Mouse (Mus musculus) spleen, postnatal 4 days (tissue): Measurements from ENCODE around the gene Usp19.

ENCODE experiments used
- DNase-seq, 2 experiments: peaks; one replicate each; pipeline ENCODE4 v3.0.0; 2022; ENCODE audit warnings: low spot score in 2 of 2

The Usp19 gene

DNA sequence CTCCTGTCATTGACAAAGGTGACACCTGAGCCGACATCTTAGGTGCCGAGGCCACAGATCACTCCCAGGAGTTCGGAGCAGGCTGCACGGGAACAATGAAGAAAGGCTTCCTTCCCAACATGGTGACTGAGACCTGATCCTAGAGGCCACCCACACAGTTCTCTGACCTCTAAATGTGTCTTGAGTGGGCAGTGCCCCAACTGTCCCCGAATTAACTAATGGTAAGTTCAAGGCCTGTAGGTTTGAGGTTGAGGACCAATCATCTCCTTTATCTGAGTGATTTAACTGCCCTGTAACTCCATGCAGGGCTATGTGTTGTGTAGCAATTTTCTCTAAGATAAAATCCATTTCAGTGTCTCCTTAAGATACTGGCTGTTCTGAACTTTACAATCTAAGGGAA is 21.0 kb upstream of the Usp19 start:
- no peak for DNase-seq

DNA sequence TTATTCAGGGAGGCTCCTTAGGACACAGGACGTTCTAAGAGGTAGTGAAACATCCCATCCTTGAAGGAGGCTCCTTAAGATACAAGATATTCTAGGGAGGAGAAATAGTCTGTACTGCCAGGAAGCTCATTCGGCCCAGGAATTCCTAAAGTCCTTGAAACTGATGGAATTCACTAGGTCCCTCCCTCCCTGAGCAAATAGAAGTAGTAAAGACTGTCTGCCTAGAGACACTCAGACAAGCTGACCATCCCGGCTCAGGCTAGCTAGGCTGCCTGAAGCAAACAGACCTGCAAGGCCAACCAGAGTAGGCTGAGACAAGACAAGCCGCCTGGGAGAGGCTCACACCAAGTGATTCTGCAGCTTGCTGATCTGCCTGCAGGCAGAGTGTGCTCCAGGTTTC is 20.6 kb upstream of the Usp19 start:
- DNase-seq, result no peak

DNA sequence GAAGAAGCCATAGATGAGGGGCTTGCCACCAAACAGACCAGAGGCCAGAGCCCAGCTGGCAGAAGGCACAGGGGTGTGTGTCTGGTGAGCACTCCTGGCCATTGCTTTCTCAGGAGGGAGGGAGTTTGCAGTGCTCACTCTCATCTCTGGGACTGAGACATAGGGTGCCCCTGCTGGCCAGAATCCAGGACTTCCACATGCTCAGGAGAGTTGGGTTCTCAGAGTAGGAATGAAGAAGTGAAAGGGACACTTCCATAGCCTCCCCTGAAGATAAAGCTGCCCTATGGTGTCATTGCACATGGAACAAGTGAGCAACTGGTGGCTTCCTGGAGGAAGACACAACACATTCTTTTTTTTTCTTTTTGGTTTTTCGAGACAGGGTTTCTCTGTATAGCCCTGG is 15.9 kb upstream of the Usp19 start:
- no peak for DNase-seq

DNA sequence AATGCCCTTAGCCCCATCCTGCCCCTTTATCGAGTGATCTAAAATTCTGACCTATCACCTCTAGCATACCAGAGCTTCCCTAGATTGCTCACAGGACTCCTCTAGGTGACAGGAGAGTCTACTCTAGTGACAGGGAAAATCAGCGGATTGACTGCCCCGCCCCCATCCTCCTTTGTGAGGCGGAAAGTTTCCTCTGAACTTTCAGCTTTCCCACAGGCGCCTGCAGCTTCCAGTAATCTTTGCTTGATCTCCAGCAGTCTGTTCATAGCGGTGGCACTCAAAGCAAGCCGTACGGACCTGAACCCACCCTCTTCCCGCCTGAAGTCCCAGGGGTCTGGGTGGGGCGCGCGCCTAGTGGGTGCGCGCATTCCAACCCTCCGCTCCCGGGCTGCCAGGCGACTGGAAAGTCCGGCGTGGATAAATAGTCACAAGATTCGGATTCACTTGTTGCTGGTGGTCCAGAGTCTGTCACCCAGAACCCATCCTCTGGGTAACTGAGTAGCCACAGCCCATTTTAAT is 11.7 kb upstream of the Usp19 start:
- DNase-seq, result peak; percentile 28 to 63

DNA sequence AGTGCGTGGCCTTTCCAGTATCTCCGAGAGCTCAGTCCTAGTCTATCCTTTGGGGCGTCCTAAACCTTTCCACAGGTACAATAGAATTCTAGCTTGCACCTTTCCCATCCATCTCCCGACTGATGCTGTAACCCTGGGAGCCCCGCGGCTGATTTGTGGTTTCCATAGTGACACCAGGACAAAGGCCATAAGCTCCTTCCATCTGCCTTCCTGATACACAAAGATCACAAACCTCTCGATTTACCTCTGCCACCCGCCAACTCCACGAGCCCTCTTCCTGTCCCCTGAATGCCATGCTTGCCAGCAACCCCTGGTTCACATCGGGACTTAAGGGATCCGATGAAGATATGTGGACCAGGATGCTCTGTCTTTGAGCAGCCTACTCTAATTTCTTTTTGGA is 11.2 kb upstream of the Usp19 start:
- DNase-seq, result no peak

DNA sequence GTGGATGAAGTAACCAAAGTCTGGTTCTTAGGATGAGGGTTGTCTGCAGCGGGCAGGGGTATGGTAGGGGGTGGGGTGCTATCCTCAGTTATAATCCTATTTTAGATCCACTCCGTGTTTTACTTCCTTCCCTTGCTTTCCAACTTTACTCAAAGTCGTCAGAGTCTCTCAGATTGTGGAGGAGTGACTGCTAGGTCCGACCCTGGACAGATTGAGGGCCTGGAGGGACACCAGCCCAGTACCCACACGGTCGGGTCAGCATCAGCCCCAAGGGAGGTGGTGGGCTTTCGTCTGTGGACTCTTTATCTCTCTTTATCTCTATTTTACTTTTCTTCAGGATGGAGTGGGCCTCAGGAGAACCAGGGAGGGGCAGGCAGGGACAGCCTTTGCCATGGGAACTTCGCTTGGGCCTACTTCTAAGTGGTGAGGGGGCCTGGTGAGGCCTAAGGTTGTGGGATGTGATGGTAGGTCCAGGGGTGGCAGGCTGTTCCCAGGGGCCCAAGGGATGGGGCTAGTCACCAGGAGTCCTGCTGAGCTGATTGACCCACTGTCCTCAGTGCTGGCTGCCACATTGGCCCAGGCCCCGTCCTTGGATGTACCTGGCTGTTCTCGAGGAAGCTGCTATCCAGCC is 10.6 kb upstream of the Usp19 start, which contains the start of gene Lamb2:
Lamb2 (plus strand) TSS at position 16 of the 631 bp plus-strand sequence.
- no peak for DNase-seq

DNA sequence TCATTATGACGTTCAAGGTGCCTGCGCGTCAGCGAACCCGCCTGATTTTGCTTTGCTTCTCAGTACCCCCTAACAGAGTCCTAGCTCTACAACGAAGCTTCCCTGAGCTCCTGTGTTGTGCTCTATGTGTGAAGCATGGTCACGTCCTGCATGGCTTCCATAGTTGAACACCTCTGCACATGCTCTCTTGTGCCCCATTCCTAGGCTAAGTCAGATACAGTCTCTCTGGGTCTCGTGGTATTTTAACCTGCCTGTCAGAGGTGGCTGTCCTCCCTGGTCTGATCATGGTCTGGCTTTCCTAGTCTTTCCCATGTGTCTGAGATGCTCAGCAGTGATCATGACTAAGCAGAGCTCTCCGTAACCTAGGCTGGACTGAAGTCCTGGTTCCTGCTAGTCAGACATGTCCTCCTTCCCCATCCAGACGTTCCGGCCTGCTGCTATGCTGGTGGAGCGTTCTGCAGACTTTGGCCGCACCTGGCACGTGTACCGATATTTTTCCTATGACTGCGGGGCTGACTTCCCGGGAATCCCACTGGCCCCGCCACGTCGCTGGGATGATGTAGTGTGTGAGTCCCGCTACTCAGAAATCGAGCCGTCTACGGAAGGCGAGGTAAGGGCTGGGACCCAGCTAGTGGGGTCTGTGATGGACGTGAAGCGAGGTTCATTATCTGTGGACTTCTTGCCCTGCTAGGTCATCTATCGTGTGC is 9.4 kb upstream of the Usp19 start:
- DNase-seq, result no peak

DNA sequence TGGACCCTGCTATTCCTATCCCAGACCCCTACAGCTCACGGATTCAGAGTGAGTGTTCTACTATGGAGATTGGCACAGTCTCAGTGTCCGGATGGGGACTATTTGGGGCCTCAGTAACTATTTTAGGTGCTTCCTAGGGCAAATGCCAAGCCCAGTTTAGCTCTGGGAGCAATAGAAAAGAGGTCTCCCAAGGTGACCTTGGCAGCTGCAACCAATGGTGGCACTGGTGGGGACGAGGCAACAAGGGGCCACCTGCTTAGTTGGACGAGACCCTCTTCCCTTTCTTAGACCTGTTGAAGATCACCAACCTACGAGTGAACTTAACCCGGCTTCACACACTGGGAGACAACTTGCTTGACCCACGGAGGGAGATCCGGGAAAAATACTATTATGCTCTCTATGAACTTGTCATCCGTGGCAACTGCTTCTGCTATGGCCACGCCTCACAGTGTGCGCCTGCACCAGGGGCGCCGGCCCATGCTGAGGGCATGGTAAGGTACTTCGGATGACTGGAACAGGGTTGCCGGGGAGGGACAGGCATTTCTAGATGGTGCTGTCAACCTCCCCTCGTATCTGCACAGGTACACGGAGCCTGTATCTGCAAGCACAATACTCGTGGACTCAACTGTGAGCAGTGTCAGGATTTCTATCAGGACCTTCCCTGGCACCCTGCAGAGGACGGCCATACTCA is 8.7 kb upstream of the Usp19 start:
- DNase-seq, result no peak

DNA sequence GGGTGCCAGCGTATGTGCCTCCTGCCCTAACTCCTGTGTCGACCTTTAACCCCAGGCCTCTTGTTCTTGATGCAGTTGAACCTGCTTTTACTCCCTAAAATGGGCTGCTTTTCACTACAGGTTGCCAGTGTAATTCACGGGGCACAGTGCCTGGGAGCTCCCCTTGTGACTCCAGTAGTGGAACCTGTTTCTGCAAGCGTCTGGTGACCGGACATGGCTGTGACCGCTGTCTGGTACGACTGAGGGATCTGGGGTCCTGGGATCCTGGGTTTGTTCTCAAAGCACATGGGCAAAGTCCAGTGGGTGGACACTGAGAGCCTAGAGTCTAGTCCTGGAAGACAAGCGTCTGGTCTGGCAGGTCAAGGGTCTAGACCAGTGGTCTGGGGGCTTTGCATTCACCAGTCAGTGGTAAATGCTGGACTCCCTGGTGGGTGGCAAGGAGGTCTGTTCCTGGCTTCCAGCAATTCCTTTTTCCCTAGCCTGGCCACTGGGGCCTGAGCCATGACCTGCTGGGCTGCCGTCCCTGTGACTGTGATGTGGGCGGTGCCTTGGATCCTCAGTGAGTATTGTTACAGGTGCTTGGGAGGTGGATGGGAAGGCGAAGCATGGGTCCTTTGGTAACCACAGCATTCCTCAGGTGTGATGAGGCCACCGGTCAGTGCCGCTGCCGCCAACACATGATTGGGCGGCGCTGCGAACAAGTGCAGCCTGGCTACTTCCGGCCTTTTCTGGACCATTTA is 7.2 kb upstream of the Usp19 start:
- DNase-seq, result no peak

DNA sequence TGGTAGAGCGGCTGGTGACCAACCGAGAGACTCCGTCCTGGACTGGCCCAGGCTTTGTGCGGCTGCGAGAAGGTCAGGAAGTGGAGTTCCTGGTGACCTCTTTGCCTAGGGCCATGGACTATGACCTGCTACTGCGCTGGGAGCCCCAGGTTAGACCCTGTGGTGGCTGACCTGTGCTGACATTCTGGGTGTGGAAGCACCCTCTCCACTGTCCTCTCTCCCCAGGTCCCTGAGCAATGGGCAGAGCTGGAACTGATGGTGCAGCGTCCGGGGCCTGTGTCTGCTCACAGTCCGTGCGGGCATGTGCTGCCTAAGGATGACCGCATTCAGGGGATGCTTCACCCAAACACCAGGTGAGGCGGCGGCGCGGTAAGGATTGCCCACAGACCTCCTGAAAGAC is 6.4 kb upstream of the Usp19 start:
- DNase-seq, result no peak

DNA sequence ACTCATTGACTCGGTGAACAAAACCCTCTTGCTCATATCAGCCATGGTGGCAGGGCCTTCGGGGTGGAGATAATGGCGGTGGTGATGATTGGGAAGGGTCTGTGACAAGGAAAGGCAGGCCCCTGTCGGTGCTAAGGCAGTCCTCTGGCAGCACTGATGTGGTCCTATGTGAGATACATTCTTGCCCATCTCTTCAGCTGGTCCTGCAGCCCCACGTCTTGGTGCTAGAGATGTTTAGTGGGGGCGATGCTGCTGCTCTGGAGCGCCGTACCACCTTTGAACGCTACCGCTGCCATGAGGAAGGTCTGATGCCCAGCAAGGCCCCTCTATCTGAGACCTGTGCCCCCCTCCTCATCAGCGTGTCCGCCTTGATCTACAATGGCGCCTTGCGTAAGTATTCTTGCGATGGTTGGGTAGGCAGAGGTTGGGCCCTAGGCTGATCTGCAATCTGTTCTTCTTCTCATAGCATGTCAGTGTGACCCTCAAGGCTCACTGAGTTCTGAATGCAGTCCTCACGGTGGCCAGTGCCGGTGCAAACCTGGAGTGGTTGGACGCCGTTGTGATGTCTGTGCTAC is 5.0 kb upstream of the Usp19 start:
- DNase-seq, result peak in 1 of 2 experiments; percentile 55

DNA sequence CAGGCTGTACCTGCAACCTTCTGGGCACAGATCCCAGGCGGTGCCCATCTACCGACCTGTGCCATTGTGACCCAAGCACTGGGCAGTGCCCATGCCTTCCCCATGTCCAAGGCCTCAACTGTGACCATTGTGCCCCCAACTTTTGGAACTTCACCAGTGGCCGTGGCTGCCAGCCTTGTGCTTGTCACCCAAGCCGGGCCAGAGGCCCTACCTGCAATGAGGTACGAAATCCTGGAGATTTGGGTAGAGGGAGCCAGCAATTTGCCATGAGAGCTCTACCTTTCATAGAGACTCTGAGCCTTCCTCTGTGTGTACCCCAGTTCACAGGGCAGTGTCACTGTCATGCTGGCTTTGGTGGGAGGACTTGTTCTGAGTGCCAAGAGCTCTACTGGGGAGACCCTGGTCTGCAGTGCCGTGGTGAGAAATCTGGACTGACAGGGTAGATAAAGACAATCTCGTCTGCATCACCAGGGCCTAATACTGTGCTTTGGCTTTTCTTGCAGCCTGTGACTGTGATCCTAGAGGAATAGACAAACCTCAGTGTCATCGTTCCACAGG is 3.4 kb upstream of the Usp19 start:
- DNase-seq, result peak in 1 of 2 experiments; percentile 58

DNA sequence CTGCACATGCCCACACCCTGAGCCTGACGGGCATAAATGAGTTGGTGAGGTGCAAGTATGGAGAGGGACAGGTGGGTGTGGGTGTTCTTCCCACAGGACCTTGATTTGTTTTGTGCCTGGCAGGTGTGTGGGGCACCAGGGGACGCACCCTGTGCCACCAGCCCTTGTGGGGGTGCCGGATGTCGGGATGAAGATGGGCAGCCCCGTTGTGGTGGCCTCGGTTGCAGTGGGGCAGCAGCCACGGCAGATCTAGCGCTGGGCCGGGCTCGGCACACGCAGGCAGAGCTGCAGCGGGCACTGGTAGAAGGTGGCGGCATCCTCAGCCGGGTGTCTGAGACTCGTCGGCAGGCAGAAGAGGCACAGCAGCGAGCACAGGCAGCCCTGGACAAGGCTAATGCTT is 2.0 kb upstream of the Usp19 start:
- DNase-seq, result peak in 1 of 2 experiments; percentile 63

DNA sequence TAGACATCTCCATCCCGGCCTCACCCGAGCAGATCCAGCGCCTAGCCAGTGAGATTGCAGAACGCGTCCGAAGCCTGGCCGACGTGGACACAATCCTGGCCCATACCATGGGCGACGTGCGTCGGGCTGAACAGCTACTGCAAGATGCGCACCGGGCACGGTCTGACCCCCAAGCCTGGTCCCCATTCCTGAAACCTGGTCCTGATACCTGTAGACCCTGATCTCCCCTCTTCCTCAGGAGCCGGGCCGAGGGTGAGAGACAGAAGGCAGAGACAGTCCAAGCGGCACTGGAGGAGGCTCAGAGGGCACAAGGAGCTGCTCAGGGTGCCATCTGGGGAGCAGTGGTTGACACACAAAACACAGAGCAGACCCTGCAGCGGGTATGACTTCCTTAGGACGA is 1.2 kb upstream of the Usp19 start:
- DNase-seq, result peak in 1 of 2 experiments; percentile 62

DNA sequence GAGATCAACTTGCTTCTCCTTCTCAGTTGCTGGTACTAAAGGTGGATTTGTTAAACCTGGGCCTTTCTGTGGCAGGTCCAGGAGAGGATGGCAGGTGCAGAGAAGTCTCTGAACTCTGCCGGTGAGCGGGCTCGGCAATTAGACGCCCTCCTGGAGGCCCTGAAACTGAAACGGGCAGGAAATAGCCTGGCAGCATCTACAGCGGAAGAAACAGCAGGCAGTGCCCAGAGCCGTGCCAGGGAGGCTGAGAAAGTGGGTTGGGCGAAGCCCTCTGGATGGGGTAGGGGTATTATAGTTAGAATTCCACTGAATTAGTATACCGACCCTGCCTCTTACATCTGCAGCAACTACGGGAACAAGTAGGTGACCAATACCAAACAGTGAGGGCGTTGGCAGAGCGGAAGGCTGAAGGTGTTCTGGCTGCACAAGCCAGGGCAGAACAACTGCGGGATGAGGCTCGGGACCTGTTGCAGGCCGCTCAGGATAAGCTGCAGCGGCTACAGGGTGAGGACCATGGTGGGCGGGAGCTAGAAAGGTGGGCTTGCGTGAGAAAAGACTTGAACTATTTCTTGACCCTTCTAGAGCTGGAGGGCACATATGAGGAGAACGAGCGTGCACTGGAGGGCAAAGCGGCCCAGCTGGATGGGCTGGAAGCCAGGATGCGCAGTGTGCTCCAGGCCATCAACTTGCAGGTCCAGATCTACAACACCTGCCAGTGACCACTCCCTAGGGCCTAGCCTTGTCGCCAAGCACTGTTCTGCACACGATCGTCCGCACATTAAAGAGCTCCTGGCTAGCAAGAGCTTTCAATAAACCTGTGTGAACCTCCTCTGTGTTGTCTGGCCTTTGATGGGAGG is 472 bp upstream of the Usp19 start:
- peak in 1 of 2 experiments; percentile 66 for DNase-seq

DNA sequence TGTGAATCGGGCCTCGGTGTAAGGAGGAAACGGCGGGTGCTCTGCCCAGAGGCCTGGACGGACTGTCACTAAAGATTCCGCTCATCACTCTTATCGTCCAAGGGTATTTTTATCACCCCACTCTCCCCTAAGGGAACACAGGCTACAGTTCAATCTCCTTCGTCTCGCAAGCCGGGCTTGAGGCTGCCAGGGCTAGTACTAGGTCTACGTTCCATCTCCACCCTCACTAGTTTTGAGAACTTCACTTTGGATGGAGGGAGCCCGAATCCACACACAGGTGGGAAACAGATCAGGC is 831 bp downstream of the Usp19 start:
- no peak for DNase-seq

DNA sequence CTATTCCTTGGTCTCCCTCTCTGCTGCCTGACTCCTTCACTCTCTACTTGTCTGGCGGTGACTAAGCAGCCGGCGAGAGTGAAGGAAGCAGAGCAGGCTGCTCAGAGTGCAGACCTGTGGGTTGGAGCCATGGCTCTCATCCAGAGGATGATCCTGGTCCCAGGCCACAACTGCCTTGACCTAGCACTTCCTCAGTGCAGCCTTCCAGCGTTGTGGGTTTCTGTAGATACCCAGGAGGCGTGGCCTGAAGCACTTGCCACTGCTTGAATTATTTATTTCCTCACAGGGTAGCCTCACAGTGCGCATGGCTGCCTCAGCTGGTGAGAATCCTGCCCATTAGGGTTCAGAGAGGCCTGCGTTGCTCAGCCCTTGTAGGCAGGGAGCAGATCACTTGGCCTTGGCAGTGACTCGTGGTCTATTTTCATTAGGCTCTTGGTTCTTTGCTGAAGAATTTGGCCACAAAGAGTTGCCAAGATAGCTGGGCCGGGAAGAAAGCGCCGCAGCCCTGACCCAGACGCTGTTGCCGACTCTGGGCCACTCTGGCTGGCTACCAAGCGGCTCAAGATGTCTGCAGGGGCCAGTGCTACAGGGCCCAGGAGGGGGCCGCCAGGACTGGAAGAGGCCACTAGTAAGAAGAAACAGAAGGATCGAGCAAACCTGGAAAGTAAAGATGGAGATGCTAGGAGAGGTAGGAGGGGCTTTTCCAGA is 1.8 kb downstream of the Usp19 start:
- DNase-seq, result no peak

DNA sequence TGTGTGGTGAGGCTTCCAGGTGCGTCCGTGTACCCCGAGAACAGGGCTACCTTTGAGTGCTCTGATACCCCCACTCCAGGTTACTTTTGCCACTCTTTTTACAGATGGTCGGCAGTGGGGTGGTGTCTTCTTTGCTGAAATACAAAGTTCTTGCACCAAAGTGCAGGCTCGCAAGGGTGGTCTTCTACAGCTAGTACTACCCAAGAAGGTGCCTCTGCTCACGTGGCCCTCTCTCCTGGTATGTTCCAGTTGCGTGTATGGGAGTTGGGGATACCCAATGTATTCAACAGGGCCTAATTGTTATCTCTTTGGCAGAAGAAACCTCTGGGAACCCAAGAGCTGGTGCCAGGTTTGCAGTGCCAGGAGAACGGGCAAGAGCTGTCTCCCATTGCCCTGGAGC is 2.8 kb downstream of the Usp19 start:
- DNase-seq, result no peak

DNA sequence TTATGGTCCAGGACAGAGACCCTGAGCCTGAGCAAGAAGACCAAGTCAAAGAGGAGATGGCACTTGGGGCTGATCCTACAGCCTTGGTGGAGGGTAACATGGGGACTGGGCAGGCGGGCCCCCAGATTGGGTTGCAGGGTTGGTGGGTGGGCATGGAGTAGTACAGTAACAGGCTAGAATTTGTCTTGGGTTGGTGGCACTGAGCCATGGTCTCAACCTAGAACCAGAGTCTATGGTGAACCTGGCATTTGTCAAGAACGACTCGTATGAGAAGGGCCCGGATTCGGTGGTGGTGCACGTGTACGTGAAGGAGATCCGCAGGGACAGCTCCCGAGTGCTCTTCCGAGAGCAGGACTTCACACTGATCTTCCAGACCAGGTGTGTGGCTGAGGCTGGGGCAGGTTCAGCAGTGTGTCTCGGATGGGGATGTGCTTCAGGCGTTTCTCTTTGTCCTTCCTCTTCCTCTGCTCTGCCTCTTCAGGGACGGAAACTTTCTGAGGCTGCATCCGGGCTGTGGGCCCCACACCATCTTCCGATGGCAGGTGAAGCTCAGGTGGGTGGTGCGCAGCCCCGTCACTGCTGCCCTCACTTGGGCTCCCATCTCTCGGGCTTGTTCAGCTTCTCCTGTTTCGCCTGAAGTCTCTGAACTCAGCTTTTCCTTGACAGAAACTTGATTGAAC is 3.9 kb downstream of the Usp19 start:
- no peak for DNase-seq
